Mouse (Mus musculus) cerebral cortex, adult 2 months (tissue): ENCODE data around the gene Ugt2b38.

Experiments used
- WGBS: fragments of 180-500 bp; shearing (Covaris S2); methylation state at CpG from one replicate; pipeline ENCODE4 v1.1.7; 2018; 5-methylcytosine and 5-hydroxymethylcytosine counted together

The Ugt2b38 gene

GRCm38 (mm10) chr5:87424041-87424440 is at the start of gene Ugt2b38:
Gene Ugt2b38, minus strand, starts transcription at chr5:87424203.
- WGBS = 93% methylated on average over 1 of the region's 2 CpGs

- WGBS = 35% methylated on average over 1 of the region's 1 CpGs
These were observed 34.8 kb upstream of the Ugt2b38 start for GRCm38 (mm10) chr5:87458810-87459209.

GRCm38 (mm10) chr5:87456216-87456850 is 32.3 kb upstream of the Ugt2b38 start:
- 88% methylated on average over 3 of the region's 3 CpGs for WGBS

GRCm38 (mm10) chr5:87452514-87452913 is 28.5 kb upstream of the Ugt2b38 start:
- WGBS = 93% methylated on average over 4 of the region's 5 CpGs

GRCm38 (mm10) chr5:87436264-87436663 is 12.3 kb upstream of the Ugt2b38 start:
- 49% methylated on average over 3 of the region's 3 CpGs for WGBS

GRCm38 (mm10) chr5:87425676-87426075 is 1.7 kb upstream of the Ugt2b38 start:
- WGBS = 80% methylated on average over 3 of the region's 3 CpGs

- 94% methylated on average over 4 of the region's 4 CpGs for WGBS
These were observed 27.0 kb downstream of the Ugt2b38 start for GRCm38 (mm10) chr5:87396968-87397367.

GRCm38 (mm10) chr5:87390818-87391217 is 33.2 kb downstream of the Ugt2b38 start:
- 85% methylated on average over 2 of the region's 2 CpGs for WGBS

GRCm38 (mm10) chr5:87380234-87380633 is 43.8 kb downstream of the Ugt2b38 start:
- WGBS = 77% methylated on average over 2 of the region's 2 CpGs

GRCm38 (mm10) chr5:87375874-87376383 is 48.1 kb downstream of the Ugt2b38 start:
- 83% methylated on average over 3 of the region's 3 CpGs for WGBS

- 91% methylated on average over 1 of the region's 1 CpGs for WGBS
These were observed 50.5 kb downstream of the Ugt2b38 start for GRCm38 (mm10) chr5:87373502-87373863.

GRCm38 (mm10) chr5:87372788-87373501 is 51.1 kb downstream of the Ugt2b38 start:
- 70% methylated on average over 4 of the region's 4 CpGs for WGBS
